Mouse (Mus musculus) neural tube, embryonic 13.5 days (tissue): Measurements from ENCODE around the gene Tmem74b. TPM values are rescaled to one million over a fixed set of nuclear protein-coding genes. Genes with fewer than 3 reads are reported as not detected.

ENCODE experiments used
- ATAC-seq: fragments of 200-750 bp; cut with Nextera tagmentation; 2 replicates; pipeline ENCODE4 v1.8.0; 2017; ENCODE audit warnings: low read depth, mild to moderate bottlenecking, moderate TSS enrichment, moderate library complexity
- H3K27ac ChIP-seq: fragments of 300-500 bp; sonication (generic); replicated peaks from 2 replicates; pipeline ENCODE4 v1.5.1; 2015; ENCODE audit warnings: moderate library complexity, mild to moderate bottlenecking, inconsistent platforms
- H3K27me3 ChIP-seq: fragments of 300-500 bp; sonication (generic); 2 replicates; pipeline ENCODE4 v1.6.1; 2015; ENCODE audit warnings: mild to moderate bottlenecking, inconsistent platforms
- H3K36me3 ChIP-seq: fragments of 300-500 bp; sonication (generic); 2 replicates; pipeline ENCODE4 v1.6.1; 2015; ENCODE audit warnings: mild to moderate bottlenecking, inconsistent platforms
- H3K4me1 ChIP-seq: fragments of 300-500 bp; sonication (generic); replicated peaks from 2 replicates; pipeline ENCODE4 v1.6.1; 2015; ENCODE audit warnings: inconsistent platforms
- H3K4me2 ChIP-seq: fragments of 300-500 bp; sonication (generic); 2 replicates; pipeline ENCODE4 v1.6.1; 2015; ENCODE audit warnings: inconsistent platforms, mild to moderate bottlenecking, moderate library complexity
- H3K4me3 ChIP-seq: fragments of 300-500 bp; sonication (generic); 2 replicates; pipeline ENCODE4 v1.5.1; 2015; ENCODE audit warnings: mild to moderate bottlenecking, inconsistent platforms
- H3K9ac ChIP-seq: fragments of 300-500 bp; sonication (generic); 2 replicates; pipeline ENCODE4 v1.6.1; 2015; ENCODE audit warnings: moderate library complexity, mild to moderate bottlenecking, inconsistent platforms
- H3K9me3 ChIP-seq: fragments of 300-500 bp; sonication (generic); 2 replicates; pipeline ENCODE4 v1.6.1; 2016; ENCODE audit warnings: inconsistent platforms
- WGBS: fragments of 180-500 bp; shearing (Covaris S2); methylation state at CpG from one replicate; pipeline ENCODE4 v1.1.7; 2015; 5-methylcytosine and 5-hydroxymethylcytosine counted together
- polyA plus RNA-seq: library from polyadenylated mRNA; unstranded; fragments of >200 nt; fragmentation: Nextera tagmentation; extraction: Ambion mirVana; gene quantifications from 2 replicates; pipeline ENCODE4 v1.2.1, GENCODE M21; 2015

The Tmem74b gene
- polyA plus RNA-seq, 1 experiment from 2014 or later, result 20.0 TPM

DNA sequence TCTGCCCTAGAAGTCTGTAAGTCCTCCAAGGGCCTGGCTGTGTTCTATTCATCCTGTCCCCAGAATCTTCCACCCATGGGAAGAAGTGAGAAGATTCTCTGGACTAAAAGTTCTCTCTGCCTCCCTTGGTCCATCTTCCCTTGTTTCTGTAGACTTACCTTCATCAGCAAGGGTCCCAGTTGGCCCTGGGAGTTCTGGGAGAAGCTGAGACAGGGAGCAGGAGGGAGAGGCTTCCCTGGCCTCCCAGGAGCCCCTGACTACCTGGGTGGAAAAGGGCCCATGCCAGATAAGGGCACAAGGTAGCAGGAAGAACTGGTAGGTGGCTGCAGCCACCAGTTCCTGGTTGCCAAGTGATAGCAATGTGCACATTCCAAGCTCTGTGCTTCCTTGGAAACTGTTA, 42.0 kb downstream of the Tmem74b start, which contains the start of gene Psmf1:
Gene Psmf1 (minus strand): TSS at position 342 of the 400 bp plus-strand sequence.
- no peak for ATAC-seq
- H3K4me2 ChIP-seq, result no peak within 1 kb of the TSS
- H3K4me3 ChIP-seq, result no peak within 1 kb of the TSS
- H3K36me3 ChIP-seq, result no peaks in the 10 kb centered on the region
- no peak within 1 kb of the TSS for H3K9ac ChIP-seq
- H3K4me1 ChIP-seq, result peaks cover 25% of the 10 kb centered on the region
- no peak within 1 kb of the TSS for H3K27ac ChIP-seq
- no peaks in the 10 kb centered on the region for H3K9me3 ChIP-seq
- peaks cover 20% of the 10 kb centered on the region for H3K27me3 ChIP-seq

DNA sequence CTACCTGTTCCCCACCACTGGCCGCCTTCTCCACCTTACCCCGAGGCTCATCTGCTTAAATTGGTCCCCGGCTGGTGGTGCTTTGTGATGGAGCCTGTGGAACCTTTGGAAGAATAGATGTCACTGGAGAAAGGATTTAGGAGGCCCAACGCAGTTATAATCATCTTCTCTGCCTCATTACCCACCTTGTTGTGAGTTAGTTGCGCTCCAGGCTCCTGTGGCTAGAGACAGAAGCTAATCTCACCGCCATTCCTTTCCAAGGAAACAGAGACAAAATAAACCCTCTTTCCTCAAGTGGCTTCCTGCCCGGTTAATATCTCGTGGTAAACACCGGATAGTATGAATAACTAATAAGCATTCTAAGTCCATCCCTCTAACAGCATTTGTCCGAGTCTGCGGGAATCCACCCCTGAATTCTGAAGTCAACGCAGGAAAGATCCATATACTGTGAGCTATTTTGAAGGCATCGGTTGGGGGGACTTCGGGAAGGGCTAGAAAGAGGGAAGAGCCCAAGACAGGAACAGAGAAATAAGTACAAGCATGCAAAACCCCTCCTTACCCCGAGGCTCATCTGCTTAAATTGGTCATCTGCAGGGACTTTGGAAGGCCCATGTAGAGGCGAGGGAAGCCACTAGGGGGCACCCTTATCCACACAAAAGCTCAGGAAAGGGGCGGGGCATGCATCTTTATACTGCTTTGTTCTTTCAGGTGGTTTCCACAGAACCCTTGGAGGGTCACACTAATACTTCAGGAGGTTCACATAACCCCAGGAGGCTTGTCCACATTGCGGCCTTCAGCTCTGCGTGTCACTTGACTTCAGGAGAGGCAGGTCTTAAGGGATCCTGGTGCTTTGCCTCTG, 46.3 kb downstream of the Tmem74b start:
- no peaks in the 10 kb centered on the region for H3K36me3 ChIP-seq
- H3K27me3 ChIP-seq, result peaks cover 20% of the 10 kb centered on the region
- peak overlapping the region; percentile 38; the same call in 1 of the 2 replicates for H3K9ac ChIP-seq
- peak overlapping the region; percentile 11; the same call in 1 of the 2 replicates for H3K4me2 ChIP-seq
- no peak overlapping the region; the same call in 1 of the 2 replicates for H3K4me3 ChIP-seq
- no peaks in the 10 kb centered on the region for H3K4me1 ChIP-seq
- H3K9me3 ChIP-seq, result no peaks in the 10 kb centered on the region
- WGBS, result 24% methylated on average over 19 of the region's 19 CpGs
- peak; percentile 84 for ATAC-seq
- H3K27ac ChIP-seq, result no peak overlapping the region; the same call in 1 of the 2 replicates

- no peak overlapping the region for H3K9ac ChIP-seq
- no peaks in the 10 kb centered on the region for H3K4me1 ChIP-seq
- H3K27me3 ChIP-seq, result peaks cover 9% of the 10 kb centered on the region
- no peak overlapping the region for H3K27ac ChIP-seq
- no peak for ATAC-seq
- no peak overlapping the region for H3K4me3 ChIP-seq
- WGBS, result 75% methylated on average over 5 of the region's 5 CpGs
- H3K4me2 ChIP-seq, result no peak overlapping the region
- no peaks in the 10 kb centered on the region for H3K36me3 ChIP-seq
- H3K9me3 ChIP-seq, result no peaks in the 10 kb centered on the region
These were observed 49.5 kb downstream of the Tmem74b start for GRCm38 (mm10) chr2:151751330-151751729.

DNA sequence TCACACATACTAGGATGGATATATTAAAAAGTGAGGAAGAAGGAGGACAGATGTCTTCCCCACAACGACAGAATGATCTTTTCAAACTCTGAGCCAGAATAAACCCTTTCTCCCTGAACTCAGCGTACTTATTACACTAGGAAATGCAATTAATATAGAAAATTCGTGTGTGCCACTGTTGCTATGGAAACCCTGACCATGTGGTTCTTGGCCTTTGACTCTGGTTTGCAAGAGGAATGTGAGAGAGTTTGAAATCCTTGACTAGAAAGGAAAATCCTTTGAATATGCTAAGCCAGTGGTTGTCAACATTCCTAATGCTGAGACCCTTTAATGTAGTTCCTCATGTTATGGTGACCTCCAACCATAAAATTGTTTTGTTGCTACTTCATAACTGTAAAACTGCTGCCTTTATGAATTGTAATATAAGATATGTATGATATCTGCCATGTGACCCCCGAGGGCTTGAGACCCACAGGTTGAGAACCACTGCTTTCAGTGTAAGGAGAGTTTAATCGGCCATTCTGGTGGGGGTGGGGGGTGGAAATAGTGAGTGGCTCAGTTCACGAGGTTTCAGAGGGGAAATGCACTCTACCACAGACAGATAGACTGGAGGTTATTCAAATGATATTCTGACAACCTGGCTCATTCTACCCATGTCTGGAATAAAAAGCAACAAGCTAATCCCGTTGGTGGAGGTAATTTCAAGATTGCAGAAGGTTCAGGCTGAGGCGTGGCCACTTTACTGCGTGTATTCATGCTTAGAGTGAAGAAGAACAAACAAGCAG, 54.7 kb downstream of the Tmem74b start:
- Histone ChIP-seq H3K27me3 (no peaks in the 10 kb centered on the region), H3K27ac (no peak overlapping the region), H3K9me3 (no peaks in the 10 kb centered on the region), H3K4me1 (no peaks in the 10 kb centered on the region), H3K4me3 (no peak overlapping the region), H3K9ac (no peak overlapping the region), H3K4me2 (no peak overlapping the region), H3K36me3 (no peaks in the 10 kb centered on the region)
- ATAC-seq, result no peak
- 58% methylated on average over 9 of the region's 9 CpGs for WGBS

DNA sequence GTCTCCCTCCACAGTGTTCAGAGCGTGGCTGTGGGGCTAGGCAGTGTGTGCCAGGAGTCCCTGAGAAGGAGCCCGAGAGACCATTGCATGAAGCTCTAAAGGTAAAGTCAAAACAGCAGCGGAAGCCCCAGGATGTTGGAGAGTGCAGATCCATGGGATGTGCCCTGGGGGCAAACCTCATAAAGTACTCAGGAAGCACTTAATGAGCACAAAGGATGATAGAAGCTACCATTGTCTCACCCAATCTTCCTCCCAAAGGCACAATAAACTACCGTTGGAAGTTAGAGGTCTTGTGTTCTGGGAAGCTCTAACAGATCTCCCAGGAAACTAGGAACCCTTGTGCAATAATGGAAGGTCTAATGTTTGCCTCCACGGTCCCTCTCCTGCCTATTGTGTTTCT, 55.6 kb downstream of the Tmem74b start:
- Histone ChIP-seq H3K4me2 (no peak overlapping the region), H3K36me3 (no peaks in the 10 kb centered on the region), H3K27ac (no peak overlapping the region), H3K4me1 (no peaks in the 10 kb centered on the region), H3K9me3 (no peaks in the 10 kb centered on the region), H3K27me3 (no peaks in the 10 kb centered on the region), H3K9ac (no peak overlapping the region), H3K4me3 (no peak overlapping the region)
- no peak for ATAC-seq
- WGBS, result 15% methylated on average over 5 of the region's 5 CpGs

DNA sequence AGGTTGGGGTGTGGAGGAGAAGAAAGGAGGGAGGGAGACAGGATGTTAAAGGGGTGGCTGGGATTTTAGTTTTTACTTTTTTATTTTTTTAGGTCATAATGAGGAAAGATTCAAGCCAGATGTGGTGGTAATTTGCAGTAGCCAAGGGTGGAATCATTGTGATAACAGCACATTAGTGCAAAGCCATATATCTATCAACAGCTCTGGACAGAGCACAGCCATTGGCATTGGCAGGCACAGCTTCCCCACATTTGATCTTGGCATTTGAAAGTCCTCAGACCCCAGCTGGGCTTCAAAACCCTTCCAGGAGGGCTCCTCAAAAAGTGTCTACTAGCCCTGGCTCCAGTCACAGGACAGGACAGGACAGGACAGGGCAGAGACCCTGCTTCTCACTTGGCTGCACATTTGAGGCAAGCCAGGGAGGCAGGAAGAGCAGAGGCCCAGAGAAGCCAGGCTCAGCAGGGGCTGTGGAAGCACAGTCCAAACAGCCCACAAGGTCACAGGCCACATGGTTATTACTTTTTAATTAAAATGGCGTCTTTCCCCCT, 57.1 kb downstream of the Tmem74b start:
- Histone ChIP-seq H3K9ac (no peak overlapping the region), H3K4me1 (no peaks in the 10 kb centered on the region), H3K4me2 (no peak overlapping the region), H3K27me3 (no peaks in the 10 kb centered on the region), H3K36me3 (no peaks in the 10 kb centered on the region), H3K4me3 (no peak overlapping the region), H3K9me3 (no peaks in the 10 kb centered on the region), H3K27ac (no peak overlapping the region)
- 45% methylated on average over 1 of the region's 1 CpGs for WGBS
- ATAC-seq, result no peak

Other genes starting within 250 kb of the Tmem74b start
- not detected in 2 replicates for gene 4921509C19Rik, start 225.9 kb upstream of the Tmem74b start, polyA plus RNA-seq
- 258 and 272 TPM in 2 replicates for gene Nsfl1c, start 207.8 kb upstream of the Tmem74b start, polyA plus RNA-seq
- 637 and 667 TPM in 2 replicates for gene Fkbp1a, start 159.5 kb upstream of the Tmem74b start, polyA plus RNA-seq
- gene Sdcbp2, start 129.4 kb upstream of the Tmem74b start, polyA plus RNA-seq, result 0.68 and 1.1 TPM in 2 replicates
- gene Snph, start 69.4 kb upstream of the Tmem74b start, polyA plus RNA-seq, result 16.6 and 18.3 TPM in 2 replicates
- gene Rad21l, start 33.5 kb upstream of the Tmem74b start, polyA plus RNA-seq, result 0.11 TPM in 1 of 2 replicates, not detected in the other
- gene Psmf1, start 42.2 kb downstream of the Tmem74b start, polyA plus RNA-seq, result 48.1 and 54.2 TPM in 2 replicates
- 0.40 and 0.67 TPM in 2 replicates for gene Rspo4, start 140.9 kb downstream of the Tmem74b start, polyA plus RNA-seq
- 0.63 and 0.81 TPM in 2 replicates for gene Angpt4, start 209.2 kb downstream of the Tmem74b start, polyA plus RNA-seq